Mouse (Mus musculus) cerebellum, adult 2 months (tissue): ENCODE measurements around the gene Ccng1.

Source experiments
- CTCF ChIP-seq: fragments of 200-500 bp; IDR thresholded peaks from 2 replicates; pipeline ENCODE4 v1.5.1; 2011; ENCODE audit warnings: low read depth, mild to moderate bottlenecking, control low read depth, low read length, moderate library complexity, borderline replicate concordance; ENCODE audit not compliant: insufficient read depth
- POLR2A ChIP-seq: fragments of 200-500 bp; IDR thresholded peaks from 2 replicates; pipeline ENCODE4 v1.6.1; 2011; ENCODE audit warnings: low read length, control low read depth, borderline replicate concordance; ENCODE audit not compliant: insufficient read depth

DNA sequence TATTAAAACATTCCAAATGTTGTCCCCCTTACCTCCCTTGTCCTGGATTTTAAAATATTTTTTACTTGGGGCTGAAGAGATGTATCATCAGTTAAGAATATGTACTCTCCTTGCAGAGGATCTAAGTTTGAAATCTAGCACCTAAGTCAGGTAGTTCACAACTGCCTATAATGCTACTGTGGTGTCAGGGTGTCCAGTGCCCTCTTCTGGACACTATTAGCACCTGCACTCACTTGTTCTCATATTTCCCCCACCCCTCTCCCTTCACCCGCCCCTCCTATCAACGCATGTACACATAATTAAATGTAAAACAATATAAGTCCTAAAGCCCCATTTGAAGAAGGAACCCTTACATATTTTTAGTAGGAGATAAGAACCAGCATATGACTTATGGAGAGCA, 8.3 kb upstream of the Ccng1 start:
- peak; percentile 16; the same call in 1 of the 2 replicates for TF ChIP-seq CTCF
- TF ChIP-seq POLR2A: no peak
